Mouse (Mus musculus): ENCODE results near the gene Gatm. TPM values are rescaled to one million over a fixed set of nuclear protein-coding genes. Genes with fewer than 3 reads are reported as not detected.

Gatm gene
- polyA plus RNA-seq (2014; fragmentation: Nextera tagmentation; extraction: Ambion mirVana), result 6.9 and 8.7 TPM in 2 replicates

DNA sequence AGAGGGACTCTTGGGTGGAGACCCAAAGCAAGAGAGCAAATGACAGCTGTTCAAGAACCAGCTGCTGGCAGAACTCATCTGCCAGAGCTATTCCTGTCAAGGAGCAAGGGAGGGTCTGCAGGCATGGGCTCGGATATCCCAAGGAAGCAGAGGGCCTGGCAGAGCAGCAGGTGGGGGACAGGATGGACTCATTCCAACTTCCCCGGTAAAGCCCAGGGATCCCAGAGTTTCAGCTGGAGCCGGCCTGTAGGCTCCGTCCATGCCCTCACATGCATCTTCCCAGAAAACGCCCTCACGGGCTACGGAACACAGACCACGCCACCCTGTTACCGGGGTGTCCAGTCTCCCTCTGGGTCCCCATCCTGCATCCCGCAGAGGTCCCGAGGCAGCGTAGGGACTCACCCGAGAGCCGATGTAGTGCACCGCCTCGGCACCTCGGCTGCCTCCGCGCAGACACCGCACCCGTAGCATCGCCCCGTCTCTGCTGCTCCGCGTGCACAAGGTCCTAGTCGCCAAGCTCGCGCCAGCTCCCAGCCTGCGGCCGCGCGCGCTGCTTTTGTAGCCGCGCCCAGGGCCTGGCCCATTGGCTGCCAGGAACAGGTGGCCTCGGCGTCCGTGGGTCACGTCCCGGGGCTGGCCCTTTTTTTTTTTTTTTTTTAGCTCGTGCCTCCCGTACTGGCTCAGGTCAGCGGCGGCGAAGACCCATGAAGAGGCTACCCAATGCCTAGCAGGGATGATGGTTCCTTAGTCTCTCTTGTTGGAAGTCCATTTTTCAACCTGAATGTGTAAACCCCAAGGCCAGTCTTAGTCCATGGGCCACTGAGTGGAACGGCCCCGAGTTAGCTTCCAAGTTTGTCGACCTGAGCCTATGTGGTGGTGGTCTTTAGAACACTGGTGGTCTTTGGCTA is at the start of gene Gatm:
TSS of gene Gatm (minus strand) at position 558 of the 908 bp plus-strand sequence.
- H3K4me1 ChIP-seq (ENCODE audit: control insufficient read depth, insufficient read depth, low read length), result no peaks in the 10 kb centered on the region
- 0 out of 2 replicates have a peak, but pooled peaks cover 6% of the 10 kb centered on the region for H3K27me3 ChIP-seq (ENCODE audit: control insufficient read depth, insufficient read depth, low read length)
- ATAC-seq (ENCODE audit: insufficient number of reproducible peaks, low FRiP score, low TSS enrichment, low read depth), result peak; percentile 89
- no peaks in the 10 kb centered on the region for H3K9me3 ChIP-seq (ENCODE audit: control insufficient read depth, low read length)
- 3% methylated on average over 48 of the region's 48 CpGs for WGBS
- peak within 1 kb of the TSS; percentile 63 for H3K9ac ChIP-seq (ENCODE audit: low read length)
- no peak within 1 kb of the TSS for H3K27ac ChIP-seq (replicated peaks; ENCODE audit: low read depth, low read length)
- H3K4me2 ChIP-seq (ENCODE audit: low read depth, severe bottlenecking), result peak within 1 kb of the TSS; percentile 90
- H3K36me3 ChIP-seq (ENCODE audit: control insufficient read depth, insufficient read depth, low read length), result no peaks in the 10 kb centered on the region
- peak; percentile 78 for DNase-seq (ENCODE audit: low spot score)
- H3K4me3 ChIP-seq (ENCODE audit: low read depth, low read length), result peak within 1 kb of the TSS; percentile 40

DNA sequence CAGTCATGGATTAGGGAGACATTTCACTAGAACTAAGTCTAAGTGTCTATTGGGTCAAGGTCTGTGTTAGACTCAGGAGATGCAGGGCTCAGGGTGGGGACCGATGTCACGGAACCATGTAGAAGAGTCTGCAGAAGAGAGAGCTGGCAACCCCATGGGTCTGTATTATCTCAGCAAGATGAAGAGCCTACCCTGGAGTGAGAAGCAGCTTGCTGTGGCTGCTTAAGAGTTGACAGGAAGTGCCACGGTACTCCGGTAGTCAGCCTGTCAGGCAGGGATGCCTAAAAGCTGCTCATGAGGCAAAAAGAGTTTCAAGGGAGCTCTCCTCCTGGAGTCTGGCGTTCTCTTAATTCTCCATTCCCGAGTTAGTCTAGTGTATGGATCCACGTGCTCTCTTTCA is 48.7 kb upstream of the Gatm start:
- Histone ChIP-seq H3K4me3 (ENCODE audit: low read depth, low read length) (no peak overlapping the region), H3K27me3 (ENCODE audit: control insufficient read depth, insufficient read depth, low read length) (no peaks in the 10 kb centered on the region), H3K27ac (replicated peaks; ENCODE audit: low read depth, low read length) (no peak overlapping the region), H3K9ac (ENCODE audit: low read length) (no peak overlapping the region), H3K4me1 (ENCODE audit: control insufficient read depth, insufficient read depth, low read length) (no peaks in the 10 kb centered on the region), H3K36me3 (ENCODE audit: control insufficient read depth, insufficient read depth, low read length) (no peaks in the 10 kb centered on the region), H3K9me3 (ENCODE audit: control insufficient read depth, low read length) (no peaks in the 10 kb centered on the region), H3K4me2 (ENCODE audit: low read depth, severe bottlenecking) (no peak overlapping the region)
- DNase-seq (ENCODE audit: low spot score) (no peak), ATAC-seq (ENCODE audit: insufficient number of reproducible peaks, low FRiP score, low TSS enrichment, low read depth) (no peak)
- WGBS, result 91% methylated on average over 7 of the region's 7 CpGs

DNA sequence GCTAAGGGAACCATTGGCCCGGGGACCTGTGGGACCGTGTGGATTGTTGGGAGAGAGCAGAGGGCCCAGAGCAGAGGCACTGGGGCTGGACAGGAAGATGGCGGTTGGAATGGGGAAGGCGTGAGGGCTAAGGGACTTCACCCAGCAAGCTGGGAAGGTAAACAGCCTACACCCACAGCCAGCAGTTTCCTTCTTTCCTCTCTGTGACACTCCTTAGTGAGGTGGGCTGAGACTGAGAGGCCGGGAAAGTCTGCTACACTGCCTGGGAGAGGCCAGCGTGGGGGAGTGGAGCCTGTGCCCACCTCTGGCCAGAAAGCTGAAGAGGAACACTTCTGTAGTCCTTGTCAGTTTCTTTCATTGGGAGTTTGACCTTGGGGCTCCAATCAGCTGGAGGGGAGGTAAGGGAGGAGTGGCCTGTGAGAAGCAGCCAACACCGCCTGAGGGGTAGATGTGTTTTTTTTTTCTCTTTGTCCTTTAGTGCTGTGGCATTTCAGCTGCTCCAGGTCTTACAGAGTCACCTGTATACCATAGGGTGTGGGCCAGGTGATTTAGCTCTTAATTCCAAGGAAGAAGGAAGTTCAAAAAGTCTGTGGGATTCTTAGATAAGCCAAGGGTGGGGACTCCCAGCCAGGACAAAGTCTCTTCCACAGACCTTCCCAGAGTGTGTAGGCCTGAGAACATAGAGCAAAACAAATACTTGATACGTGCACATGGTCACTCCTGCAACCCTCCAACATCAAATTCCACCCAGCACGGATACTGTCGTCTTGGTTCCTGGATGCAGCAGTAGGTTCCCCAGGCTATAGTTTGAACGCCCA is 46.8 kb upstream of the Gatm start:
- Histone ChIP-seq H3K27ac (replicated peaks; ENCODE audit: low read depth, low read length) (no peak overlapping the region), H3K9me3 (ENCODE audit: control insufficient read depth, low read length) (no peaks in the 10 kb centered on the region), H3K4me3 (ENCODE audit: low read depth, low read length) (no peak overlapping the region), H3K27me3 (ENCODE audit: control insufficient read depth, insufficient read depth, low read length) (no peaks in the 10 kb centered on the region), H3K36me3 (ENCODE audit: control insufficient read depth, insufficient read depth, low read length) (no peaks in the 10 kb centered on the region), H3K4me1 (ENCODE audit: control insufficient read depth, insufficient read depth, low read length) (no peaks in the 10 kb centered on the region), H3K9ac (ENCODE audit: low read length) (no peak overlapping the region), H3K4me2 (ENCODE audit: low read depth, severe bottlenecking) (no peak overlapping the region)
- DNase-seq (ENCODE audit: low spot score) (no peak), ATAC-seq (ENCODE audit: insufficient number of reproducible peaks, low FRiP score, low TSS enrichment, low read depth) (no peak)
- 78% methylated on average over 11 of the region's 11 CpGs for WGBS

DNA sequence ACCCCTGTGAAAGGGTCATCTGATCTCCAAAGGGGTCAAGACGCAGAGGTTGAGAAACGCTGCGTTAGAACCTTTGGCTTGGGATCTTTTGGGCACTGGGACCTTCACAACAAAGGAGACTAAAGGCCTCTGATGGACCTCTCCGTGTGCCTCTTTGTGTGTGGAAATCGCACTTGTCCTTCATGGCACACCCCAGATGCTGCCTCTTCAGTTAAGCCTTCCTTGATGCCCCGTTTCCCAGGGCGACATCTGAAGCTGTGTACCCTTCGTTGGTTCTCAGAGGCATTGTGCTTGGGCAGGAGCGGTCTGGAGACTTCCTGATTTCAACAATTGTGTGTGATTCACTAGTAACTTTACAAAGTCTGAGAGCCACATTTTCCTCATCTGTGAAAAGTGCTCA is 45.7 kb upstream of the Gatm start:
- 89% methylated on average over 9 of the region's 9 CpGs for WGBS

DNA sequence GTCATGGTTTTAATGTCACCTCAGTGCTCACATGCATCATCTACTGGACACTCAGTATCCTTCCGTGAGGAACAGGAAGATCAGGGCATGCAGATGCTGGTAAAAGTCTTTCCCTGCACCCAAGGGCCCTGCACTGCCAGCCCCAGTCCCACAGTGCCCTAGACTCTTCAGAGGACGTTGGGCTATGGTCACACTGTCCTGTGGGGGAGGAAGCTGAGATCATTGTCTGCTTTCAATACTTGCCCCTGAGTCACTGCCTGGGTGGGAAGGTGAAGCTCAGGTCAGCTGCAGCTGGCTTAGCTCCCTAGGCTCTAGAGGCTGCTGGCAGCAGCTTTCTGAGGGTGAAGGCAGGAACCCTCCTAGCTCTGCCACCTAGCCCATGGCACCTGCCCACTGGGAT is 44.9 kb upstream of the Gatm start:
- H3K27ac ChIP-seq (replicated peaks; ENCODE audit: low read depth, low read length), result no peak overlapping the region
- 70% methylated on average over 2 of the region's 2 CpGs for WGBS
- ATAC-seq (ENCODE audit: insufficient number of reproducible peaks, low FRiP score, low TSS enrichment, low read depth) (0 out of 2 replicates have a peak, but pooled peaks have one; percentile 23), DNase-seq (ENCODE audit: low spot score) (no peak)
- H3K4me1 ChIP-seq (ENCODE audit: control insufficient read depth, insufficient read depth, low read length), result no peaks in the 10 kb centered on the region
- no peaks in the 10 kb centered on the region for H3K36me3 ChIP-seq (ENCODE audit: control insufficient read depth, insufficient read depth, low read length)
- no peaks in the 10 kb centered on the region for H3K9me3 ChIP-seq (ENCODE audit: control insufficient read depth, low read length)
- H3K4me3 ChIP-seq (ENCODE audit: low read depth, low read length), result no peak overlapping the region
- no peaks in the 10 kb centered on the region for H3K27me3 ChIP-seq (ENCODE audit: control insufficient read depth, insufficient read depth, low read length)
- H3K9ac ChIP-seq (ENCODE audit: low read length), result no peak overlapping the region
- H3K4me2 ChIP-seq (ENCODE audit: low read depth, severe bottlenecking), result no peak overlapping the region

More for the DNA sequence above, 45.7 kb upstream of the Gatm start:
- Histone ChIP-seq H3K27me3 (ENCODE audit: control insufficient read depth, insufficient read depth, low read length) (no peaks in the 10 kb centered on the region), H3K27ac (replicated peaks; ENCODE audit: low read depth, low read length) (no peak overlapping the region), H3K4me3 (ENCODE audit: low read depth, low read length) (no peak overlapping the region), H3K4me2 (ENCODE audit: low read depth, severe bottlenecking) (no peak overlapping the region), H3K4me1 (ENCODE audit: control insufficient read depth, insufficient read depth, low read length) (no peaks in the 10 kb centered on the region), H3K9me3 (ENCODE audit: control insufficient read depth, low read length) (no peaks in the 10 kb centered on the region), H3K36me3 (ENCODE audit: control insufficient read depth, insufficient read depth, low read length) (no peaks in the 10 kb centered on the region), H3K9ac (ENCODE audit: low read length) (no peak overlapping the region)
- ATAC-seq (ENCODE audit: insufficient number of reproducible peaks, low FRiP score, low TSS enrichment, low read depth) (no peak), DNase-seq (ENCODE audit: low spot score) (no peak)

DNA sequence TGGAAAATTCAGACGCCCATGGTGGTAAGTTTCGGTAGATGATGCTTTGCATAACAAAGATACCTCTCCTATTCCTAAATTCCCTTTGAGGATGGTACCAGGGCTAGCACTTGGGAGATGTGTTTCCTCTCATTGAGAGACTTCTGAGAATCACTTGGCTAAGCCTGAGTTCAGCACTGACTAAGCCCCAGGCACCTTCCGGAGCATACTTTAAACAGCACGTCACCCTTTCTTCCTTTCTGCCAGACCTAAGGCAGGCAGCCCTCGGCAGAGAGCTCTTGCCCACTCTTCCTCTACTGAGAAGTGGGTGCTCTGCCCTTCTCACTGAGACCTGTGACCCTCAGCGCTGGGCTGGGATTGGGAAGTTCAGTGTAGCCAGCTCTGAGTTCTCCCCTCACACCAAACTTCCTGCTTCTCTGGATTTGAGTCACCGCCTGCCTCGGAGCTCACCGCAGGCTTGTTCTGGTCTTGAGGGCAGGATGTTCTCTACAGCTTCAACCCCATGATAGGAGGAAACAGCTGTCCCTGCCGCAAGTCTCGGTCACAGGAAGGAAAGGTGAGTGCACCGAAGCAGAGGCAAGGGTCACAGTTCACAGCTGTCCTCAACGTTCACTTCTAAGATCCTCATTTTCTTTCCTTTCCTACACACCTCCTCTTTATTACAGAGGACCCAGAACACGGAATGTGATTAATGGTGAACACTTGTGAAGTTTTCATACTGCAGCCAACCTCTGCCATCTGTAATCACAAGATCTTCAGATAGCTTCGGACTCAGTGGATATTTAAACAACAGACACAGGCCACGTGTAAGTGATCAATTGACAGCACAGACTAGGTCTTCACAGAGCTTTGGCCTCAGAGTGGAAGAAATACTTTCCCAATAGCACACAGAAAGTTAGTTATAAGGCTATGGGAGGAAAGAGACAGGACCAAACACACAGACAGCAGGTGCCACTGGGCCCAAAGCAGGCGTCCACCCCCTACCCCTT is 41.3 kb upstream of the Gatm start:
- Histone ChIP-seq H3K27me3 (ENCODE audit: control insufficient read depth, insufficient read depth, low read length) (no peaks in the 10 kb centered on the region), H3K27ac (replicated peaks; ENCODE audit: low read depth, low read length) (no peak overlapping the region), H3K4me1 (ENCODE audit: control insufficient read depth, insufficient read depth, low read length) (no peaks in the 10 kb centered on the region), H3K9ac (ENCODE audit: low read length) (no peak overlapping the region), H3K4me2 (ENCODE audit: low read depth, severe bottlenecking) (no peak overlapping the region), H3K9me3 (ENCODE audit: control insufficient read depth, low read length) (no peaks in the 10 kb centered on the region), H3K4me3 (ENCODE audit: low read depth, low read length) (no peak overlapping the region), H3K36me3 (ENCODE audit: control insufficient read depth, insufficient read depth, low read length) (no peaks in the 10 kb centered on the region)
- ATAC-seq (ENCODE audit: insufficient number of reproducible peaks, low FRiP score, low TSS enrichment, low read depth) (no peak), DNase-seq (ENCODE audit: low spot score) (no peak)
- 69% methylated on average over 17 of the region's 17 CpGs for WGBS

DNA sequence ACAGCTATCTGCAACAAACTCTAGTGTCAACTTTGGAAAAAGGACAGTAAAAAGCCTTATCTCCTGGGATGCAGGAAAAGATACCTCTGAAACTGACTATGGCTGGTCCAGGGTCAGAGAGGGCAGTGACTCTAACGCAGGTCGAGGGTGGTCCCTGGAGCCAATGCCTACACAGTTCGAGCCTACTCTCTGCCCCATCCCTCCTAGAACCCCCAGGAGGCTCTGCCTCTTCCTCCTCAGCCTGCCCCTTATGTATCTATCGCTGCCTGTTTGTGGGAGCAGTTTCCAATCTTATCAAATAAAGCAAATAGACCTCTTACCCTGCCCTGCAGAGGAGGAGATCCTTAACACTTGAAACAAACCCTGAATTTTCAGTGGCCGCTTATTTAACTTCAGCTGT is 27.6 kb upstream of the Gatm start:
- H3K36me3 ChIP-seq (ENCODE audit: control insufficient read depth, insufficient read depth, low read length), result peaks cover 2% of the 10 kb centered on the region; the same call in 1 of the 2 replicates
- H3K4me2 ChIP-seq (ENCODE audit: low read depth, severe bottlenecking), result no peak overlapping the region
- no peaks in the 10 kb centered on the region for H3K9me3 ChIP-seq (ENCODE audit: control insufficient read depth, low read length)
- ATAC-seq (ENCODE audit: insufficient number of reproducible peaks, low FRiP score, low TSS enrichment, low read depth) (no peak), DNase-seq (ENCODE audit: low spot score) (no peak)
- no peak overlapping the region for H3K27ac ChIP-seq (replicated peaks; ENCODE audit: low read depth, low read length)
- 48% methylated on average over 5 of the region's 5 CpGs for WGBS
- H3K4me1 ChIP-seq (ENCODE audit: control insufficient read depth, insufficient read depth, low read length), result no peaks in the 10 kb centered on the region
- no peak overlapping the region for H3K4me3 ChIP-seq (ENCODE audit: low read depth, low read length)
- H3K9ac ChIP-seq (ENCODE audit: low read length), result no peak overlapping the region
- no peaks in the 10 kb centered on the region; the same call in 1 of the 2 replicates for H3K27me3 ChIP-seq (ENCODE audit: control insufficient read depth, insufficient read depth, low read length)

Data from limb, embryonic 11.5 days (tissue).